Mouse (Mus musculus): ENCODE measurements around the gene Ccna2.

DNA sequence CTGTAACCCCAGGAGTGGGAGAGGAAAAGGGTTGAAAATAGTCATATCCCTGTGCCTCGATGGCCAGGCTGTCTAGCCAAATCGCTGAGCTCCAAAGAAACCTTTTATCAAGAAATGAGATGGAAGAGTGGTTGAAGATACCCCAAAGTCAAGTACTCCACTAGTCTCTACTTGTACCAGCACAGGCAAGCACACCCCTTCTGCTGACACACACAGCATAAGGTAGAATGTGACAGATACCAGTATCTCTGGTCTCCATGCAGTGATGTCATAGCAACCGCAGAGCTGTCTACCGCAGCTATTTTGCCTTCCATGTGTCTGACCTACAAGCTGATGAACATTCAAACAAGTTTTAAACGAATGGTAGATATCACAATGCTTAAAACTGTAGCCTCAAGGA lies 2.1 kb downstream of the Ccna2 start:
- TF ChIP-seq CTCF (IDR thresholded peaks at IDR 0.05; ENCODE audit: borderline replicate concordance, extremely low read depth, insufficient read depth, insufficient read length), result no peak
- TF ChIP-seq POLR2A (IDR thresholded peaks at IDR 0.05; ENCODE audit: borderline replicate concordance, extremely low read depth, insufficient read depth, insufficient read length, poor library complexity, severe bottlenecking), result no peak

Measured in brain, embryonic 14.5 days (tissue).